Mouse (Mus musculus) G1E (cell line): Measurements from ENCODE around the gene Msantd1.

Experiments used
- CTCF ChIP-seq: IDR thresholded peaks from 2 replicates; pipeline ENCODE4 v1.5.1; 2012; ENCODE audit warnings: low read depth, low read length, inconsistent platforms, mixed read lengths
- GATA1 ChIP-seq: IDR thresholded peaks from 2 replicates; pipeline ENCODE4 v1.6.1; 2012; ENCODE audit warnings: borderline replicate concordance, low read length, inconsistent platforms, mixed read lengths

DNA sequence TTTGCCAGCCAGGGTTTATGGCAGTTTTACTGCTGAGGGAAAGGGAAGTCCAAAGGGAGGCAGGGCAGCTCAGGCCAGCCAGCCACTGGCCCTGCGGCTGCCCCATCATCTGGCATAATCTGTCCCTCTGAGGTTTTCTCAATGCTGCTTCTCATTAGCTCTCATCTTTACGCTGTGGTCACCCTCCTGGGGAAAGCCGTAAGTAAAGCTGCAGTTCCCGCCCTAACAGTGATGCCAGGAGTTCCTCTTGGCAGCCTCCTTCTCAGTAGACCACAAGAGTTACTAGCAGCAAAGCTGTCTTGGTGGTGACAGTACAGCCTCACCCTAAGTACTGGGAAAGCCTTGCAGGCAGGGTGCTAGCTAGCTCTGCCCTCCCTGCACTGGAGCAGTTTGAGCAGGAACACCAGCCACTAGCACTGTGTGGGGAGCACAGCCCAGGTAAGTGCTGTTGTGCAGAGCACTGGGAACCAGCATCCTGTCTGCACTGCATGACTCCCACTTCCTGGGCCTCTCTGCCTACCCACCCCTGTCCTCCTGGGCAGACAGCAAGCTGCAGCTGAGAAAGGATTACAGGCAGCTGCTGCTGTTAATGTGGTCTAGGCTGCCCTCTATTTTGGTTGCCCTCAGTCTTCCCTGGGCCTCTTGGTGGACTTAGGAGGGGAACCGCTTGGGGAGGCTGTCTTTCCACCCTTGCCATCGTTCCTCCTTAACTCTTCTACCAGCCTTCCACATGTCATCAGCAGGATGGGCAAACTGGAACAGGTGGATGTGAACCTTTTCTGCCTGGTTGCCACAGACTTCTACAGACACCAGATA, at the start of gene Msantd1:
- no peak for TF ChIP-seq CTCF
- no peak for TF ChIP-seq GATA1
